Mouse (Mus musculus) monocyte, adult 2 months (primary cell): ENCODE measurements around the gene Fndc1.
A peak's percentile ranks its signal among the peaks of the same experiment; 100 is the strongest.

Source experiments
- DNase-seq, 2 experiments: peaks; one replicate each; pipeline ENCODE4 v3.0.0; 2022; ENCODE audit warnings: low spot score in 2 of 2, low read depth in 1 of 2

Fndc1 gene

DNA sequence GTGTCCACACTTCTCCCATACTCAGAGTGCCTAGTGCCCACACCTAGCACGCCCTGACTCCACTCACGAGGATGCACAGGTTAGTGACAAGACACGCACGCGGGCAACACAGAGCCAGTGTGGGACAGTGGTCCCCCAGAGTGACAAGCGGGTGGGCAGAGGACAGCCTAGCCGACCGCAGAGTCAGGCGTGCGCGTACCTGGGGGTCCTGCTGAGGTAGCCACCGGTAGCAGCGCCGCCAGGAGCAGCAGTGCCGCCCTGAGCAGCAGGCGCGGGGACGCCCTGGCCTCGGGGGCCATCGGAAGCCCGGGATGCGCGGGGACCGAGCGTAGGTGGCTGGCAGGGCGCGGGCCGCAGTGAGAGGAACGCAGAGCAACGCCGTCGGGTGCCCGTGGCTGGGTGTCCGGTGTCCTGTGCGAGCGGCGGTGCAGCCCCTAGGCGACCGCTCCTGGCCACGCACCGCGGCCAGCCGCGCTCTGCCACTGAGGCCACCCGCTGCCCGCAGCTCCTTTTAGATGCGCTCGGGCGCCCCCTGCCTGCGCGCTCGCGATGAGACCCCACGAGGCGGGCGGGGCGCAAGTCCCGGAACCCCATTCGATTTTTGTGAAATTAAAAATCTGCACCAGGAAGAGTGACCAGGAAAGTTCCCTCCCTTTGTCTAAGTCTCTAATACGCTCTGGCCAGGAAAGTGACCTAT, at the start of gene Fndc1:
Gene Fndc1, minus strand, starts transcription at position 484 of the 697 bp plus-strand sequence.
- no peak for DNase-seq

GRCm38 (mm10) chr17:7876541-7876940, 49.4 kb upstream of the Fndc1 start:
- DNase-seq, result no peak

DNA sequence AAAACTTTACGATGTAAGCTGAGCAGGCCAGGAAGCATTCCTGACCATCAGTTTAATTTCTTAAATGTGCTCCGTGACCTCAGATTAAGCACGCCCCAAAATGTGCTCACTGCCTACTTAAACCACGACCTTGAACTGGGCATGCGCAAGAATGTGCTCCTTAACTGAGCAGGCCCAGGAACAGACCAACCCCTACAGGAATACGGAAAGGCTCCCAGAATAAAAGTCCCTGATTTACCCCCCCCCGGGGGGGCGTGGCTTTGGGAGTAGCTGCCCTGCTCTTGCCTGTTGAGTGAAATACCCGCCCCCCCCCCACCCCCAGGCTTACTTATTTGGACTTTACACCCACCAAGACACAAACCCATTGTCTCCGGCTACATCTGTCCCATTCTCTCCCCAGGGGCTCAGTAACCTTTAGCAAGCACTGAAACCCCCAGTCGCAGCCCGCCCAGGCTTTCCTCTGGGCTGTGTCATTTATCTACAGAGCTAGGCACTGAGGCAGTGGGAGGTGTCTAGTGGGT, 48.9 kb upstream of the Fndc1 start:
- no peak for DNase-seq

DNA sequence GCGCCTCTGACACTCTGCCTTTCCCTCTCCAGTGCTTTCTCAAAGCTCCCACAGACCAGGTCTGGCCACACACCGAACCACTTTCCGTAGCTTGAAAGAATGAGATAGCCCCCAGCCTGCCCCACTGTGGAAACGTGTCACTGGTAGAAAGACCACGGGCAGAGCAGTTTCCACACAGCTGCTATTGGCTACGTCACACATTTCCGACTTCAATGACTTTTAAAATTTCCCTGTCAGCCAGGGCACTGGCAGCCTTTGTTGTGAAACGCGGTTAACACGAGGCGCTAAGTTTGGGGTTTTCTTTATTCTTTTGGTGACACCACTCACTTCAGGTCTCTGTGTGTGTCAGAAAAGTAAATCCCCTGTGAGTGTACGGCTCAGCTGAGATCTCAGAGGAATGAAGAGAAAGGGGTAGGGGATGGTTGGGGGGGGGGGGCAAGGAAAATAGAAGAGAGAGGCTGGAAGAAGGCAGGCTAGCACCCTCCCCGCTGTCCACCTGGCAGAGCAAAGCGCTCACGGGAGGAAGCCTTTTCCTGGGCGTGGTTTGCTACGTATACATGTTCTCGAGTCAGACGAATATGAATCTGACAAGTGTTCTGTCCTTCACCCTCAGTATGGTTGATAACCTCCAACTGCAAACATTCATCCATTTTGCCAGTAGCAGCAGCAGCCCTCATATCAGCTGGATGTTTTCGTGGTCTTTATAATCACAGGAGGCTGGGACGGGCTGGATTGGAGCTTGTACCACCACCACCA, 47.9 kb upstream of the Fndc1 start:
- peak in 1 of 2 experiments; percentile 54 for DNase-seq

- no peak for DNase-seq
These were observed 46.3 kb upstream of the Fndc1 start for GRCm38 (mm10) chr17:7873382-7873781.

GRCm38 (mm10) chr17:7871800-7872199, 44.7 kb upstream of the Fndc1 start:
- no peak for DNase-seq

- no peak for DNase-seq
These were observed 43.9 kb upstream of the Fndc1 start for GRCm38 (mm10) chr17:7870862-7871605.

DNA sequence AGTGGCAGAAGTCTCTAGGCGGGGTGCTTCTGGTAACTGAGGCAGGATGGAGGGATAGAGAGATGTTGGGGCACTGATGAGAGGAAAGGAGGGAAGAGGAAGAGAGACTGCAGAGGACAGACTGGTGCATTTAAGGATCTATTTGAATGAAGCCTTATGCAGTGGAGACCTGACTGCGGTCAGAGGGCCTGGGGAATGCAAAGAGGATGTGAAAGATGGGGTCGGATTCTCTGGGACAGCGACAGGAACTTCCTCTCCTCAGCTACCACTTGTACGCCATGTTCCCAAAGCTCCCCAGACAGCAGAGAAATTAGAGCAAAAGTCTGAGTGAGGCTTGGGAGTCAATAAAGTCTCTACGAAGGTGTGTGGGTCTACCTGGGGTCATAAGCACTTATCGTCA, 42.0 kb upstream of the Fndc1 start:
- peak; percentile 30 to 52 for DNase-seq

- peak; percentile 46 to 74 for DNase-seq
These were observed 41.5 kb upstream of the Fndc1 start for GRCm38 (mm10) chr17:7868631-7869030.

DNA sequence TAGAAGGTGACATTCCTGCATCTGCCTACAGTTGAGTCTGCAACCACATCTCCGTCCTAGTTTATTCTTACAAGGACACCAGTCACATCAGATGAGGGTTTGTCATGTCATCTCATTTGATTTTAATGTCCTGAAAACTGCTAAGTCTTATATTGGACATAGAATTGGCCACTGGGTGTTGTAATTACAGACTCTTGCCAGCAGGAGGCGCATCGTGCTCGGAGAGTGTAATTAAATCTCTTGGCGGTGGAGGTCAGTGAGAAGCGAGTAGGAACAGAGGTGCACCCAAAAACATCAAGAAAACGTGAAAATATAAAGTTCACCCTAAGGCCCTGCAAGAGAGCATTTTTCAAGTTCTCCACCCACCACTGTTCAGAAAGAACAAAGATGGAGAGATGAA, 37.6 kb upstream of the Fndc1 start:
- peak in 1 of 2 experiments; percentile 54 for DNase-seq

GRCm38 (mm10) chr17:7863745-7864144, 36.6 kb upstream of the Fndc1 start:
- DNase-seq, result peak in 1 of 2 experiments; percentile 62

- no peak for DNase-seq
These were observed 33.8 kb upstream of the Fndc1 start for GRCm38 (mm10) chr17:7860845-7861360.

- DNase-seq, result no peak
These were observed 30.6 kb upstream of the Fndc1 start for GRCm38 (mm10) chr17:7857658-7858057.

GRCm38 (mm10) chr17:7855851-7856250, 28.7 kb upstream of the Fndc1 start:
- no peak for DNase-seq

- no peak for DNase-seq
These were observed 24.9 kb upstream of the Fndc1 start for GRCm38 (mm10) chr17:7851979-7852378.

DNA sequence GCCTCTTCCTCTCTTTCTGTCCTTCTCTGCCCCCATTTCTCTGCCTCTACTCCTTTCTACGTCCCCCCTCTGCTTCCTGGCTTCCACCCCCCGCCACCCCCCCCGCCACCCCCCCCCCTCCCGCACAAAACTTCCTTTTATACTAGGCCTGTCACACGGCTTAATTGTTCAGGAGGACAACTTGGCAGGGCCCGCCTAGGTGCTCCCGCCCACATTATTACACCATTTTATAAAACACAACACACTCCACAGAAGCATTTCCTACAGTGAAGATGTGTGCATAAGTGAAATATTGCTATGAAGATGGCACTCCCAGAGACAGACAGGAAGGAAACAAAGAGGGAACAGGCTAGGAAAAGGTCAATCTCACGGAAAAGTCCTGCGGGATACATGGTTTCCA, 24.4 kb upstream of the Fndc1 start:
- DNase-seq, result no peak

GRCm38 (mm10) chr17:7850246-7850645, 23.1 kb upstream of the Fndc1 start:
- DNase-seq, result no peak

GRCm38 (mm10) chr17:7840505-7841290, 13.6 kb upstream of the Fndc1 start:
- no peak for DNase-seq

- no peak for DNase-seq
These were observed 484 bp upstream of the Fndc1 start for GRCm38 (mm10) chr17:7827586-7827985.

DNA sequence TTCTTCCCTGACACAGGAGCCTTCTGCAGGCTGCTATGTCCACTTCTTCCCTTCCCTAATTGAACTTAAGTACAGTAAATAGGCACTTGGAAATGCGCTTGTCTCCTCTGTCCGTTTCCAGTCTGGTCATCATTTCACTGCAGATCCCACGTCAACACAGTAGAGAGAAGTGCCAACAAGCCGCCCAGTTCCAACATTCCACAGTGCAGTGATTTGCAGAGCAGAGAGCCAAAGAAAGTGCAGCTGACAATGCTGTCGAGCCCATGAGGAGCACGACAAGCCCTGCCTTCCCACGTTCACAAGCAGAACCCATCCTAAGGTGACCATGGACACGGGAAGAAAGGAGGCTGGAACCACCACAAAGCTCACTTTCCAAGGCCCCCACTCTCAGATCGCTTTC, 1.7 kb downstream of the Fndc1 start:
- no peak for DNase-seq
